Mouse (Mus musculus) liver, embryonic 14.5 days (tissue): ENCODE measurements at regions not wholly inside any gene's neighbourhood (a gene's known extent, or its start where the extent isn't known, plus 50 kb on each side); places are given as distances from the start of the nearest gene placed in this dataset.

Experiments used
- ATAC-seq: fragments of 200-750 bp; cut with Nextera tagmentation; 2 replicates; pipeline ENCODE4 v1.8.0; 2017; ENCODE audit warnings: moderate number of reproducible peaks, mild to moderate bottlenecking, moderate library complexity; ENCODE audit not compliant: insufficient read depth
- DNase-seq, 3 experiments: peaks; one replicate each; pipeline ENCODE4 v3.0.0-alpha.2; 2012 to 2013; ENCODE audit warnings: low read depth in 3 of 3, low spot score in 3 of 3
- H3K27ac ChIP-seq: fragments of 300-500 bp; sonication (generic); 2 replicates; pipeline ENCODE4 v1.5.1; 2014; ENCODE audit warnings: moderate library complexity, mild to moderate bottlenecking, control low read depth, inconsistent platforms
- H3K27me3 ChIP-seq: fragments of 300-500 bp; sonication (generic); 2 replicates; pipeline ENCODE4 v1.6.1; 2014; ENCODE audit warnings: mild to moderate bottlenecking, low read length, moderate library complexity; ENCODE audit not compliant: control insufficient read depth, insufficient read depth
- H3K36me3 ChIP-seq: fragments of 300-500 bp; sonication (generic); replicated peaks from 2 replicates; pipeline ENCODE4 v1.6.1; 2014; ENCODE audit warnings: low read depth; ENCODE audit not compliant: control insufficient read depth, insufficient read depth
- H3K4me1 ChIP-seq, 2 experiments: fragments of 200-500 bp in 1 of 2; fragments of 300-500 bp in 1 of 2; sonication (generic) in 1 of 2; replicated peaks; 2 replicates each; pipeline ENCODE4 v1.6.1; 2012 to 2014; ENCODE audit warnings: antibody characterized with exemption in 1 of 2, inconsistent platforms in 1 of 2, low read length in 1 of 2; ENCODE audit not compliant: control insufficient read depth in 2 of 2, insufficient read depth in 2 of 2
- H3K4me2 ChIP-seq: fragments of 300-500 bp; sonication (generic); 2 replicates; pipeline ENCODE4 v1.6.1; 2014; ENCODE audit warnings: low read depth, mild to moderate bottlenecking, control low read depth, moderate library complexity
- H3K4me3 ChIP-seq, 2 experiments: fragments of 200-500 bp in 1 of 2; fragments of 300-500 bp in 1 of 2; sonication (generic) in 1 of 2; 2 replicates each; pipeline ENCODE4 v1.5.1; 2012 to 2014; ENCODE audit warnings: low read depth in 2 of 2, low read length in 2 of 2, mild to moderate bottlenecking in 2 of 2, control low read depth in 1 of 2, inconsistent platforms in 1 of 2, moderate library complexity in 1 of 2; ENCODE audit not compliant: insufficient read depth in 1 of 2
- H3K9ac ChIP-seq: fragments of 300-500 bp; sonication (generic); replicated peaks from 2 replicates; pipeline ENCODE4 v1.6.1; 2014; ENCODE audit warnings: mild to moderate bottlenecking, control low read depth, moderate library complexity
- H3K9me3 ChIP-seq: fragments of 300-500 bp; sonication (generic); 2 replicates; pipeline ENCODE4 v1.6.1; 2016; ENCODE audit warnings: low read length, mixed read lengths; ENCODE audit not compliant: control insufficient read depth
- CTCF ChIP-seq: IDR thresholded peaks from 2 replicates; pipeline ENCODE4 v1.5.1; 2016; ENCODE audit warnings: antibody characterized with exemption, low read depth, control low read depth
- EP300 ChIP-seq: IDR thresholded peaks from 2 replicates; pipeline ENCODE4 v1.6.1; 2016; ENCODE audit warnings: antibody characterized with exemption, low read depth
- WGBS: fragments of 180-500 bp; shearing (Covaris S2); extraction: QIAGEN DNeasy Blood & Tissue Kit; methylation state at CpG from one replicate; pipeline ENCODE4 v1.1.7; 2014; ENCODE audit not compliant: insufficient replicate concordance; 5-methylcytosine and 5-hydroxymethylcytosine counted together

DNA sequence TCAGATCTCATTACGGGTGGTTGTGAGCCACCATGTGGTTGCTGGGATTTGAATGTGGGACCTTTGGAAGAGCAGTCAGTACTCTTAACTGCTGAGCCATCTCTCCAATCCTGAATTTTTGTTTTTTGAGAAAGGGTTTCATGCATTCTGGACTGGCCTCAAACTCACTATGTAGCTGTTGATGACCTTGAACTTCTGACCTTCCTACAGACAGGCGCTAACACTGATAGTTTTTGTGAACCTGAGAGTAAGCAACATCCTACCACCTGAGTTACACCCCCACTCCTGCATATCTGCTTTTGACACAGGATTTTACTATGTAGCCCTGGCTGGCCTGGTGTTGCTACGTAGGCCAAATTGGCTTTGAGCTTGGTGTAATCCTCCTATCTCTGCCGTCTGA is 308.8 kb upstream of the Klf3 start:
- no peak overlapping the region for H3K4me2 ChIP-seq
- WGBS = 87% methylated on average over 4 of the region's 4 CpGs
- no peak overlapping the region for H3K4me3 ChIP-seq
- DNase-seq (no peak), ATAC-seq (no peak)
- H3K36me3 ChIP-seq = no peaks in the 10 kb centered on the region
- no peak for TF ChIP-seq EP300
- peak; percentile 17; the same call in 1 of the 2 replicates for TF ChIP-seq CTCF
- H3K4me1 ChIP-seq = no peaks in the 10 kb centered on the region
- no peaks in the 10 kb centered on the region for H3K27me3 ChIP-seq
- H3K27ac ChIP-seq = no peak overlapping the region
- H3K9ac ChIP-seq = no peak overlapping the region
- no peaks in the 10 kb centered on the region for H3K9me3 ChIP-seq

DNA sequence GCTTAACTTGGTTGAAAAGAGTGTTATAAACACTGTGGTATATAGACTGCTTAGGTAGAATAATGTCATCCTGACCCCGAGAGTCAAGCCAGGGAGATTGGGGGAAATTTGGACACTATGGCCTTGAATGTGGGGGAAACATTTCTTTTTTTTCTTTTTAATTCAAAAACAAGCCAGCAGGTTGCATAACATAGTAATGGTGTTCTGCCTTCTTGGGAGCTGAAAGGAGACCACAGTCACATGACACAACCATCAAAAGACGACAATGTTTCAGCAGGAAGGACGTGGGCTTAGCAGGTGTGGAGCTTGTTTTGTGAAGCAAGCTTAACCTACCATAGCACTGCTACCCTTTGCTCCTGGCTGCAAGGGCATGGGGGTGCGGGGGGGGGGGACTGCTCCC is 306.3 kb upstream of the Klf3 start:
- WGBS = 62% methylated on average over 4 of the region's 4 CpGs
- Histone ChIP-seq H3K36me3 (no peaks in the 10 kb centered on the region), H3K9me3 (no peaks in the 10 kb centered on the region), H3K4me3 (no peak overlapping the region), H3K27ac (no peak overlapping the region), H3K9ac (no peak overlapping the region), H3K27me3 (no peaks in the 10 kb centered on the region), H3K4me1 (peaks cover 13 to 17% of the 10 kb centered on the region in 2 experiments), H3K4me2 (no peak overlapping the region)
- DNase-seq (no peak), ATAC-seq (no peak)
- TF ChIP-seq CTCF (no peak), EP300 (no peak)

DNA sequence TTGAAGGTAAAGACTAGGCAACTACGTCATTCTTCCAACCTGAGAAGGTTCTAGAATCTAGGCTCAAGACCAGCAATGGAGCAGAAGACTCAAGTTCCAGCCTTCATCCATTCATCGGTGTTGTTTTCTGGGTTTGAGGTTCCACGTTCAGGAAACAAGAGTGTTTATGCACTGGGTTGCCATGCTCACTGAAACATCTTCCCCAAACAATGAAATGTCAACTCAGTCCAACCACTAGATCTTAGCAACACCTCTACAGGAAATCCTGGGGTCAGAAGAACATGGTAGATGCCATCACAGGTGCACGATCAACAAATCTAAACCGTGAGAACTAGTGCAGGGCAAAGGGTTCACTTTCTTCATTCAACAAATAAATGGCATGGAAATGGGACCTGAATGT is 304.8 kb upstream of the Klf3 start:
- Histone ChIP-seq H3K4me1 (peaks cover 13 to 24% of the 10 kb centered on the region in 2 experiments), H3K9me3 (no peaks in the 10 kb centered on the region), H3K36me3 (no peaks in the 10 kb centered on the region), H3K4me2 (no peak overlapping the region), H3K27me3 (no peaks in the 10 kb centered on the region), H3K4me3 (no peak overlapping the region), H3K9ac (no peak overlapping the region), H3K27ac (no peak overlapping the region)
- TF ChIP-seq CTCF (no peak), EP300 (no peak)
- no peak for DNase-seq
- 72% methylated on average over 5 of the region's 5 CpGs for WGBS
- no peak for ATAC-seq

DNA sequence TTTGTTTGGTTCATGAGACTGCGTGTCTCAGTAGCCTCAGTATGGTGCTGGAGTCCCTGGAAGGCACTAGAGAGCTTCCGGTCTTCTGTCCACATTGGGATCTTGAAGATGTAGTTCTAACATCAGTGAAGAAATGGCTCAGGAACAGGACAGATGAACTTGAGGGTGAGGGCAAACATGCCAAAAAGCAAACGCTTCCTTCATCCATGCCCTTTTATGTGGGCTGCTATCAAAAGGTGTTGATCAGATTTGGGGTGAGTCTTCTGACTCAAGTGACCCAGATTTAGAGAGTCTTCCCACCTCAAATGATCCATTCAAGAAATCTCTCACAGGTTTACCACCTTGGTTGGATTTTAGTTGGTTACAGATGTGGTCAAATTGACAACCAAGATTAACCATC is 304.1 kb upstream of the Klf3 start:
- 79% methylated on average over 3 of the region's 3 CpGs for WGBS
- Histone ChIP-seq H3K36me3 (no peaks in the 10 kb centered on the region), H3K4me1 (peaks cover 13 to 30% of the 10 kb centered on the region in 2 experiments), H3K4me2 (no peak overlapping the region), H3K27ac (no peak overlapping the region), H3K9ac (no peak overlapping the region), H3K27me3 (no peaks in the 10 kb centered on the region), H3K4me3 (no peak overlapping the region), H3K9me3 (no peaks in the 10 kb centered on the region)
- DNase-seq (no peak), ATAC-seq (no peak)
- TF ChIP-seq EP300 (no peak), CTCF (no peak)

DNA sequence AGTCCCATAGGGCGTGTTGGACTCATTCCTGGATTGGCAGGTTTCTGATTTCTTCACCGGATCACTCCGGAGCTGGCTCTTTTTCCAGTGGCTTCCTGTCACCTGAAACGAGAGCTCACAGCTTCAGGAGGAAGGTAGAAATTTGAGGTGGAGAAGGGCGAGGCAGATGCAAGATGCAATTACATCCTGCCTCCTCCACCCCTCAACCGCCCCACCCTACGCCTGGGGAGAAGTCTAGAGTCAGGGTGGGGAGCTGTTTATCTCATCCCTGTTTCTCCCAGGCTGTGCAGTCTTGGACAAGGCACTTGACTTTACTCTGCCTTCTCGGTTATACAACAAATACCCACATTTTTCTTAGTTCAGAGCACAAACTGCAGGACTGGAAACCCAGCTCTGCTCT is 302.8 kb upstream of the Klf3 start:
- H3K4me1 ChIP-seq = peaks cover 24 to 39% of the 10 kb centered on the region in 2 experiments
- peak overlapping the region; percentile 35 for H3K4me2 ChIP-seq
- H3K27ac ChIP-seq = no peak overlapping the region
- TF ChIP-seq EP300 = no peak
- TF ChIP-seq CTCF = 0 out of 2 replicates have a peak, but pooled peaks have one; percentile 16
- DNase-seq (peak in 2 of 3 experiments; percentile 22 to 53), ATAC-seq (peak; percentile 61; the same call in 1 of the 2 replicates)
- H3K36me3 ChIP-seq = no peaks in the 10 kb centered on the region
- H3K27me3 ChIP-seq = no peaks in the 10 kb centered on the region
- peak overlapping the region; percentile 15 for H3K9ac ChIP-seq
- no peaks in the 10 kb centered on the region for H3K9me3 ChIP-seq
- H3K4me3 ChIP-seq = no peak overlapping the region
- 51% methylated on average over 8 of the region's 8 CpGs for WGBS
